In the genomic region with DNA sequence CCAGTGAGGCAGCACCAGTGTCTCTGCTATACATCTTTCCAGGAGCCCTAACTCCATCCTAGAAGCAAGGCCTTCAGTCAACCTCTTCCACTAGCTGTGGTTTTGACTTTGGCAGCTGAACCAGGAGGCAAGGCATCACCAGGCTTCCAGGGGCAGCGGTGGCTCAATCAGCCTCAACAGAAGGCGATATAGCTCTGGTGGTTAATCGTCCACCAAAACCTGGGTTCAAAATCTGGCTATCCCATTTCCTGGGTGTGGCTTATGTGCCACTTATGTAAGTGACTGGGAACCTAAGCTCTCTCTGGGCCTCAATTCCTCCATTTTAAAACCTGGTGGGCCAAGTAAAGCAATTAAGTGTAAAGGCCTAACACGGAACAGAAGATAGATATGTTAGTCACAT, we compare ENCODE assay signal across 8 mouse cellular contexts. TPM values are rescaled to one million over a fixed set of nuclear protein-coding genes. Genes with fewer than 3 reads are reported as not detected.
DNase-seq lines count a peak whose midpoint lies in the region; ATAC-seq lines count a peak whose summit lies in the region.

No protein-coding gene starts in this region.

- H3K4me3 ChIP-seq in lung, embryonic 15.5 days: peak overlapping the region; percentile 87
- H3K4me3 ChIP-seq in embryonic facial prominence, embryonic 13.5 days: peak overlapping the region; percentile 77
- H3K4me3 ChIP-seq in limb, embryonic 10.5 days: peak overlapping the region; percentile 85
- peak overlapping the region; percentile 75 for H3K4me3 ChIP-seq in neural tube, embryonic 15.5 days (replicated peaks)

- no peaks in the 10 kb centered on the region for H3K9me3 ChIP-seq in lung, embryonic 15.5 days
- no peaks in the 10 kb centered on the region for H3K9me3 ChIP-seq in embryonic facial prominence, embryonic 13.5 days
- no peaks in the 10 kb centered on the region for H3K9me3 ChIP-seq in limb, embryonic 10.5 days (replicated peaks)
- no peaks in the 10 kb centered on the region for H3K9me3 ChIP-seq in neural tube, embryonic 15.5 days (replicated peaks)

- no peak for ATAC-seq in lung, embryonic 15.5 days (ENCODE audit: borderline replicate concordance, extremely low read depth, low FRiP score, low TSS enrichment)
- no peak for ATAC-seq in embryonic facial prominence, embryonic 13.5 days (ENCODE audit: insufficient number of reproducible peaks, insufficient read depth, low FRiP score, low TSS enrichment, low read depth)
- ATAC-seq in neural tube, embryonic 15.5 days (ENCODE audit: low FRiP score): no peak

- intact Hi-C loops in left cerebral cortex, postnatal 14 days (cut with DNase I): loop anchor here (5.0 kb wide), 1 partner anchor 47 kb away; the partner anchor contains the start of genes Bap1 and Phf7

- H3K27me3 ChIP-seq in lung, embryonic 15.5 days: no peaks in the 10 kb centered on the region
- H3K27me3 ChIP-seq in embryonic facial prominence, embryonic 13.5 days: no peaks in the 10 kb centered on the region
- H3K27me3 ChIP-seq in limb, embryonic 10.5 days (ENCODE audit: low read depth, poor library complexity, severe bottlenecking): no peaks in the 10 kb centered on the region
- no peaks in the 10 kb centered on the region for H3K27me3 ChIP-seq in neural tube, embryonic 15.5 days (replicated peaks)

- peak overlapping the region; percentile 91 for H3K27ac ChIP-seq in lung, embryonic 15.5 days
- H3K27ac ChIP-seq in embryonic facial prominence, embryonic 13.5 days: peak overlapping the region; percentile 91; the same call in 1 of the 2 replicates
- H3K27ac ChIP-seq in limb, embryonic 10.5 days: peak overlapping the region; percentile 97
- H3K27ac ChIP-seq in neural tube, embryonic 15.5 days (replicated peaks): 0 out of 2 replicates have a peak overlapping the region, but pooled peaks have one; percentile 92

- H3K36me3 ChIP-seq in lung, embryonic 15.5 days: peaks cover 47% of the 10 kb centered on the region
- peaks cover 48% of the 10 kb centered on the region for H3K36me3 ChIP-seq in embryonic facial prominence, embryonic 13.5 days
- H3K36me3 ChIP-seq in limb, embryonic 10.5 days: peaks cover 53% of the 10 kb centered on the region
- H3K36me3 ChIP-seq in neural tube, embryonic 15.5 days: peaks cover 44% of the 10 kb centered on the region

- peak overlapping the region; percentile 81 for H3K4me2 ChIP-seq in lung, embryonic 15.5 days
- H3K4me2 ChIP-seq in embryonic facial prominence, embryonic 13.5 days: peak overlapping the region; percentile 89
- peak overlapping the region; percentile 89 for H3K4me2 ChIP-seq in neural tube, embryonic 15.5 days

- peak overlapping the region; percentile 94 for H3K9ac ChIP-seq in lung, embryonic 15.5 days
- peak overlapping the region; percentile 94 for H3K9ac ChIP-seq in embryonic facial prominence, embryonic 13.5 days
- H3K9ac ChIP-seq in neural tube, embryonic 15.5 days (replicated peaks): peak overlapping the region; percentile 94

- DNase-seq in lung, postnatal 4 days: no peak
- DNase-seq in limb, embryonic 10.5 days (ENCODE audit: low spot score): no peak
- DNase-seq in left cerebral cortex, postnatal 14 days (ENCODE audit: low spot score in 2 of 2): no peak
- DNase-seq in cerebellum, postnatal 36 days: no peak
- no peak for DNase-seq in ovary, postnatal 36 days (ENCODE audit: low spot score)

- 46% methylated on average over 4 of the region's 4 CpGs for WGBS in lung, embryonic 15.5 days
- 62% methylated on average over 4 of the region's 4 CpGs for WGBS in embryonic facial prominence, embryonic 13.5 days
- WGBS in limb, embryonic 10.5 days: 87% methylated on average over 4 of the region's 4 CpGs
- 69% methylated on average over 4 of the region's 4 CpGs for WGBS in neural tube, embryonic 15.5 days

- peaks cover 24% of the 10 kb centered on the region for H3K4me1 ChIP-seq in lung, embryonic 15.5 days
- H3K4me1 ChIP-seq in embryonic facial prominence, embryonic 13.5 days: peaks cover 24% of the 10 kb centered on the region
- peaks cover 21% of the 10 kb centered on the region for H3K4me1 ChIP-seq in limb, embryonic 10.5 days
- peaks cover 26% of the 10 kb centered on the region for H3K4me1 ChIP-seq in neural tube, embryonic 15.5 days

RNA-seq across cellular contexts. Expression of gene Tnnc1, which starts 3.3 kb away (rescaled TPM):
- polyA plus RNA-seq in lung, embryonic 15.5 days (2015; fragmentation: Nextera tagmentation; extraction: Ambion mirVana): 91.8 and 115 TPM in 2 replicates
- polyA plus RNA-seq in embryonic facial prominence, embryonic 13.5 days (2015; fragmentation: Nextera tagmentation; extraction: Ambion mirVana): 34.6 and 38.8 TPM in 2 replicates
- polyA plus RNA-seq in limb, embryonic 10.5 days (2016; fragmentation: Nextera tagmentation; extraction: Ambion mirVana): 2.7 and 3.8 TPM in 2 replicates
- polyA plus RNA-seq in neural tube, embryonic 15.5 days (2015; fragmentation: Nextera tagmentation; extraction: Ambion mirVana): 24.5 and 36.3 TPM in 2 replicates
- total RNA-seq in left cerebral cortex, postnatal 14 days (2021): 10 to 100 TPM; 25.5 to 36.3 TPM

RNA-seq across cellular contexts. Expression of gene Nisch, which starts 11.9 kb away (rescaled TPM):
- 387 and 413 TPM in 2 replicates for polyA plus RNA-seq in lung, embryonic 15.5 days (2015; fragmentation: Nextera tagmentation; extraction: Ambion mirVana)
- polyA plus RNA-seq in embryonic facial prominence, embryonic 13.5 days (2015; fragmentation: Nextera tagmentation; extraction: Ambion mirVana): 415 and 428 TPM in 2 replicates
- polyA plus RNA-seq in limb, embryonic 10.5 days (2016; fragmentation: Nextera tagmentation; extraction: Ambion mirVana): 491 and 543 TPM in 2 replicates
- polyA plus RNA-seq in neural tube, embryonic 15.5 days (2015; fragmentation: Nextera tagmentation; extraction: Ambion mirVana): 309 and 327 TPM in 2 replicates
- 100 to 1,000 TPM; 393 to 408 TPM for total RNA-seq in left cerebral cortex, postnatal 14 days (2021)

RNA-seq across cellular contexts. Expression of gene Sema3g, which starts 12.8 kb away (rescaled TPM):
- 2.1 and 2.5 TPM in 2 replicates for polyA plus RNA-seq in lung, embryonic 15.5 days (2015; fragmentation: Nextera tagmentation; extraction: Ambion mirVana)
- polyA plus RNA-seq in embryonic facial prominence, embryonic 13.5 days (2015; fragmentation: Nextera tagmentation; extraction: Ambion mirVana): 1.2 and 1.3 TPM in 2 replicates
- polyA plus RNA-seq in limb, embryonic 10.5 days (2016; fragmentation: Nextera tagmentation; extraction: Ambion mirVana): 0.51 and 0.73 TPM in 2 replicates
- polyA plus RNA-seq in neural tube, embryonic 15.5 days (2015; fragmentation: Nextera tagmentation; extraction: Ambion mirVana): 0.47 and 0.69 TPM in 2 replicates
- 1 to 10 TPM; 4.8 to 5.8 TPM for total RNA-seq in left cerebral cortex, postnatal 14 days (2021)

RNA-seq across cellular contexts. Expression of gene Stab1, which starts 36.4 kb away (rescaled TPM):
- polyA plus RNA-seq in lung, embryonic 15.5 days (2015; fragmentation: Nextera tagmentation; extraction: Ambion mirVana): 45.3 and 53.6 TPM in 2 replicates
- 27.5 and 34.5 TPM in 2 replicates for polyA plus RNA-seq in embryonic facial prominence, embryonic 13.5 days (2015; fragmentation: Nextera tagmentation; extraction: Ambion mirVana)
- 14.2 and 14.5 TPM in 2 replicates for polyA plus RNA-seq in limb, embryonic 10.5 days (2016; fragmentation: Nextera tagmentation; extraction: Ambion mirVana)
- polyA plus RNA-seq in neural tube, embryonic 15.5 days (2015; fragmentation: Nextera tagmentation; extraction: Ambion mirVana): 16.9 and 18.1 TPM in 2 replicates
- 10 to 100 TPM; 26.8 to 31.4 TPM for total RNA-seq in left cerebral cortex, postnatal 14 days (2021)

RNA-seq across cellular contexts. Expression of gene Phf7, which starts 46.3 kb away (rescaled TPM):
- 13.2 and 14.8 TPM in 2 replicates for polyA plus RNA-seq in lung, embryonic 15.5 days (2015; fragmentation: Nextera tagmentation; extraction: Ambion mirVana)
- polyA plus RNA-seq in embryonic facial prominence, embryonic 13.5 days (2015; fragmentation: Nextera tagmentation; extraction: Ambion mirVana): 12.4 and 14.3 TPM in 2 replicates
- 11.3 and 11.7 TPM in 2 replicates for polyA plus RNA-seq in limb, embryonic 10.5 days (2016; fragmentation: Nextera tagmentation; extraction: Ambion mirVana)
- polyA plus RNA-seq in neural tube, embryonic 15.5 days (2015; fragmentation: Nextera tagmentation; extraction: Ambion mirVana): 10.4 and 10.9 TPM in 2 replicates
- total RNA-seq in left cerebral cortex, postnatal 14 days (2021): 1 to 10 TPM; 3.5 to 4.2 TPM
